9 mouse cellular contexts compared by ENCODE assay signal in genomic region chr11:72065103-72065502, GRCm38 (mm10). TPM values are rescaled to one million over a fixed set of nuclear protein-coding genes. Genes with fewer than 3 reads are reported as not detected.
A peak's percentile ranks its signal among the peaks of the same experiment; 100 is the strongest.
DNase-seq lines count a peak whose midpoint lies in the region; ATAC-seq and TF ChIP-seq lines count a peak whose summit lies in the region.
"Had no signal": no experiment of that assay in that cellular context is flagged by ENCODE, and none has a peak within 500 bp of the region (broad histone marks: within the 10 kb centered on the region; RNA-seq: fewer than 3 reads in every experiment).

No protein-coding gene starts in this region.

- WGBS in embryonic facial prominence, embryonic 10.5 days: 85% methylated on average over 8 of the region's 8 CpGs
- WGBS in intestine, postnatal 0 days: 83% methylated on average over 8 of the region's 8 CpGs
- WGBS in liver, embryonic 11.5 days: 79% methylated on average over 8 of the region's 8 CpGs

- peak; percentile 39 to 47 for DNase-seq in kidney, adult 8-10 months
- no peak for DNase-seq in kidney, postnatal 4 days
- peak; percentile 89 for DNase-seq in adrenal gland, postnatal 14 days
- DNase-seq in cerebellum, postnatal 25 days: peak; percentile 74 to 84
- DNase-seq in lung, adult 18-20 months: peak; percentile 64 to 72
- DNase-seq in embryonic facial prominence, embryonic 10.5 days (ENCODE audit: low spot score): no peak
- DNase-seq in liver, embryonic 11.5 days (ENCODE audit: low spot score): no peak
- DNase-seq: lung, embryonic 14.5 days had no signal

- H3K27ac ChIP-seq in embryonic facial prominence, embryonic 10.5 days (replicated peaks): no peak overlapping the region
- H3K27ac ChIP-seq in intestine, postnatal 0 days (ENCODE audit: low read depth, low read length): no peak overlapping the region
- no peak overlapping the region for H3K27ac ChIP-seq in liver, embryonic 11.5 days (ENCODE audit: low read depth, low read length)

- TF ChIP-seq CTCF in intestine, postnatal 0 days (IDR thresholded peaks at IDR 0.05; ENCODE audit: low read depth): no peak

- no peak overlapping the region for H3K9ac ChIP-seq in intestine, postnatal 0 days (ENCODE audit: low read depth, low read length)
- no peak overlapping the region for H3K9ac ChIP-seq in liver, embryonic 11.5 days (ENCODE audit: low read depth, low read length)
- H3K9ac ChIP-seq: lung, embryonic 14.5 days had no signal

- H3K27me3 ChIP-seq in embryonic facial prominence, embryonic 10.5 days (replicated peaks; ENCODE audit: low read depth, poor library complexity, severe bottlenecking): 0 out of 2 replicates have a peak, but pooled peaks cover 3% of the 10 kb centered on the region
- H3K27me3 ChIP-seq in intestine, postnatal 0 days (replicated peaks; ENCODE audit: control insufficient read depth, insufficient read depth, low read length): no peaks in the 10 kb centered on the region
- H3K27me3 ChIP-seq in liver, embryonic 11.5 days (replicated peaks; ENCODE audit: control insufficient read depth, insufficient read depth, low read length): no peaks in the 10 kb centered on the region

- no peak overlapping the region for H3K4me3 ChIP-seq in embryonic facial prominence, embryonic 10.5 days
- no peak overlapping the region for H3K4me3 ChIP-seq in intestine, postnatal 0 days (ENCODE audit: low read depth, low read length)
- H3K4me3 ChIP-seq in liver, embryonic 11.5 days (ENCODE audit: low read depth, low read length): no peak overlapping the region

- peaks cover 15% of the 10 kb centered on the region; the same call in 1 of the 2 replicates for H3K9me3 ChIP-seq in embryonic facial prominence, embryonic 10.5 days
- no peaks in the 10 kb centered on the region for H3K9me3 ChIP-seq in intestine, postnatal 0 days (ENCODE audit: control insufficient read depth)
- H3K9me3 ChIP-seq in liver, embryonic 11.5 days (ENCODE audit: control insufficient read depth, low read length): no peaks in the 10 kb centered on the region

- H3K4me2 ChIP-seq in intestine, postnatal 0 days (replicated peaks; ENCODE audit: low read depth): no peak overlapping the region
- H3K4me2 ChIP-seq in liver, embryonic 11.5 days: no peak overlapping the region
- H3K4me2 ChIP-seq: lung, embryonic 14.5 days had no signal

- no peak for ATAC-seq in intestine, postnatal 0 days
- ATAC-seq in liver, embryonic 11.5 days (replicated peaks; ENCODE audit: low FRiP score): no peak

- H3K36me3 ChIP-seq in embryonic facial prominence, embryonic 10.5 days (replicated peaks): no peaks in the 10 kb centered on the region
- no peaks in the 10 kb centered on the region for H3K36me3 ChIP-seq in intestine, postnatal 0 days (ENCODE audit: control insufficient read depth, insufficient read depth)
- no peaks in the 10 kb centered on the region for H3K36me3 ChIP-seq in liver, embryonic 11.5 days (ENCODE audit: control insufficient read depth, insufficient read depth, low read length)

- H3K4me1 ChIP-seq in embryonic facial prominence, embryonic 10.5 days: no peaks in the 10 kb centered on the region
- no peaks in the 10 kb centered on the region for H3K4me1 ChIP-seq in intestine, postnatal 0 days (replicated peaks; ENCODE audit: control insufficient read depth, insufficient read depth, low read length)
- H3K4me1 ChIP-seq in liver, embryonic 11.5 days (replicated peaks; ENCODE audit: control insufficient read depth, insufficient read depth, low read length): no peaks in the 10 kb centered on the region

RNA-seq across cellular contexts. Expression of gene Pimreg, which starts 23.3 kb away (rescaled TPM):
- total RNA-seq in adrenal gland, postnatal 14 days (2021): 13.2 and 13.4 TPM in 2 replicates
- 219 and 242 TPM in 2 replicates for polyA plus RNA-seq in embryonic facial prominence, embryonic 10.5 days (2016; fragmentation: Nextera tagmentation; extraction: Ambion mirVana)
- 14.0 and 17.4 TPM in 2 replicates for polyA plus RNA-seq in intestine, postnatal 0 days (2015; fragmentation: Nextera tagmentation; extraction: Ambion mirVana)
- polyA plus RNA-seq in liver, embryonic 11.5 days (2014; fragmentation: Nextera tagmentation; extraction: Ambion mirVana): 74.9 and 78.5 TPM in 2 replicates

RNA-seq across cellular contexts. Expression of gene Aipl1, which starts 27.8 kb away (rescaled TPM):
- 0.15 and 0.41 TPM in 2 replicates for total RNA-seq in adrenal gland, postnatal 14 days (2021)
- polyA plus RNA-seq in embryonic facial prominence, embryonic 10.5 days (2016; fragmentation: Nextera tagmentation; extraction: Ambion mirVana): 0.36 and 0.52 TPM in 2 replicates
- polyA plus RNA-seq in intestine, postnatal 0 days (2015; fragmentation: Nextera tagmentation; extraction: Ambion mirVana): 0.10 and 0.17 TPM in 2 replicates
- 0.16 and 0.25 TPM in 2 replicates for polyA plus RNA-seq in liver, embryonic 11.5 days (2014; fragmentation: Nextera tagmentation; extraction: Ambion mirVana)

Comparison
In these comparisons a context has a peak if more than half of its experiments do, and no peak if none do; other contexts are left out.
1. DNase-seq: peak in kidney, adult 8-10 months (2 of 2), adrenal gland, postnatal 14 days (single experiment), cerebellum, postnatal 25 days (2 of 2) and lung, adult 18-20 months (2 of 2); none in kidney, postnatal 4 days (0 of 2), embryonic facial prominence, embryonic 10.5 days (single experiment) and liver, embryonic 11.5 days (single experiment).